Mouse (Mus musculus) testis, postnatal 10 days (tissue): ENCODE measurements around the gene Triobp.

Source experiments
- DNase-seq: peaks from one replicate; pipeline ENCODE4 v3.0.0; 2021; ENCODE audit warnings: low spot score

Triobp gene

DNA sequence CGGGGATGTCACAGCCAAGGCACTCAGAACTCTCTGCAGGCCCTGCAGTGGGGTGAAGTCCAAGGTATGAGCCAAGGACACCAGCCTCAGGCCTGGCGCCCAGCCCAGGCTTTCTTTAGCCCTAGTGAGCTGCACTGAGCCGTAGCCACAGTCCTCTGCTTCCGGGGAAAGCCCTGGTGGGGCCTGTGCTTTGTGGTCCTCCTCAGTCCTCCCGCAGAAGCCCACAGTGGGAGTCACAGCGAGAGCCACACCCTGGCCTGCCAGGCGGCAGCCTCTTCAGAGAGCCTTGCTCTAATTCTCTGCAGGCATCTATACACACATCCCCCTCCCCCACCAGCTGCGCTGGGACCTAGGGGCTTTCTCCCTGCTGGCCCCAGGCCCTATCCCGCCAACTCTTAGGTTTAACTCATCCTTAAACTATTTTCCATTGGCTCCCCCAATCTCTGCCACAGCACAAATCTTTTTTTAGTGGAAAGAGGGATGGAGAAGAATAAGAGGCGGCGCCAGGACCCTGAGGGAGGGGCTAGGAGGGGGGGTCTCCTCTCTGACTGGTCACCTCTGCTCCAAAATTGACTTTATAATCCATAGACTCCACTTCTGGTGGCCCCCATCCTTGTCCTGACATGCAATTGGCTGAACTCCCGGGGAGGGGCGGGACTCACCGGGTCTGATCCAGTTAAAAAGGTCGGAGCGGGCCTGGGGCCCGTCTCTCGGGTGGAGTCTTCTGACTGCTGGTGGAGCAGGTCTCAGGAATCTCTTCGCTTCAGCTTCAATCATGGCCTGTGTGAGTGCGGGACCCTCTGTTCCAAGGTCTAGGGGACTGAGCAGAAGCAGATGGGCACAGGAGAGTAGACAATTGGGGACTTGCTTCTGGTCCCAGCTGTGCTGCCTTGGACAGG lies 21.3 kb upstream of the Triobp start, which contains the start of gene Lgals1:
Gene Lgals1 (plus strand): TSS at position 705 of the 899 bp plus-strand sequence.
- DNase-seq, result peak; percentile 94

DNA sequence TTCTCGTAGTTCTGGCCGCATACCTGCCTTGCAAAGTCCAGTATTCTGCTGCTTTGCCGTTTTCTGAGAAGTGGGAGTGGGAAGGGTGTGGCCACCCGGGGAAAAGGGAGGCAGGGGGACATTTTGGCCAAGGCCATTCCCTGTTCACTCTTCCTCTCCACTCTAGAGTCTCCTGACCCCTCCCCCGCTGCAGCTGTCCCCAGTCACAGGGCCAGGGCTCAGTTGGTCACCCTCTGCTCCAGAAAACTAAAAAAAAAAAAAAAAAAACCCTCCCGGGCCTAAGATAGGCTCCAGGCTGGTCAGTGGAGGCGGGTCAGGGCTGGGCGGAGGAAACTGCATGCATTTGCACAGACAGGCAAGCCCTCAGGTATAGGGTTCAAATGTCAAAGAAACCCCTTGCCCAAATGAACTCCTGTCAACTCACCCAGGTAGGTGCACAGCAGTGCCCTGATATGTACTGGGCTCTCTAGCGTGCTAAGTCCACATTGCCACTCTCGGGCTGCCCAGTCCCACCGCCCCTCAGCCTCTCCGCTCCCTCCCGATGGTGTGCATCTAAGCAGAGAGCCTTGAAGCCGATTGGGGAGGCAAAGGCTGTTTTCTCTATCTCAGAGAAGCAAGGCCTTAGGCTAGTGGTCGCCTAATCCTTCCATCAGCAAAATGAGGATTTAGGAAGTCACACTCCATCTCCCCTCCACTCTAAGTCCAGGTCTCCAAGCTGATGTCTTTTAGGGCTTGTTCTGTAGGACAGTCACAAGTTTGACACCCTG lies 20.3 kb upstream of the Triobp start:
- DNase-seq, result peak; percentile 75

DNA sequence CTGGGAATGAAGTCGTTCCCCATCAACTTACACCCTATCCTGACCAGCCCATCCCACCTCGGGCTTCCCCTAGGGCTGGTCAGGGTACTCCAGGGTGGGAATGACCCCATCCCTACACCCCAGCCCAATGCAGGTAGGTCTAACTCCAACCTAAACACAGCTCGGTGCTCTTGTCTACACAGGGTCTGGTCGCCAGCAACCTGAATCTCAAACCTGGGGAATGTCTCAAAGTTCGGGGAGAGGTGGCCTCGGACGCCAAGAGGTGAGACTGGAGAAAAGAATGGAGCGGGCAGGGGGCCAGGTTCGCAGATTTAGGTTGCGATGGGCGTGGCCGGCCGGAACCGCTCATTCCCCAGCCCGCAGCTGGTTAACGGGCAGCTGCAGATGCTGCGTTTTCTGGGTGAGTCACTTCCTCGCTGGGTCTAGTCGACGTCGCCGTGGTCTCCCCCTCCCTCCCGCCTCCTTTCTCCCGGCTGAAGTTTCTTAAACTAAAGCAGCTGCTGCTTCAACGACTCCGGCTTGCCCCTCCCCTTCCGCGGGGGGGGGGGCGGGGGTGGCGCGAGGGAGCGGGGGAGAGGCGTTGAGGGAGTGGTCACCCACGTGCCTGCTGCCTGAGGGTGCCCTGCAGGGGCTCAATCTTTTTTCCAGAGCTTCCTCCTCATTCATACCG lies 19.6 kb upstream of the Triobp start:
- peak; percentile 81 for DNase-seq

DNA sequence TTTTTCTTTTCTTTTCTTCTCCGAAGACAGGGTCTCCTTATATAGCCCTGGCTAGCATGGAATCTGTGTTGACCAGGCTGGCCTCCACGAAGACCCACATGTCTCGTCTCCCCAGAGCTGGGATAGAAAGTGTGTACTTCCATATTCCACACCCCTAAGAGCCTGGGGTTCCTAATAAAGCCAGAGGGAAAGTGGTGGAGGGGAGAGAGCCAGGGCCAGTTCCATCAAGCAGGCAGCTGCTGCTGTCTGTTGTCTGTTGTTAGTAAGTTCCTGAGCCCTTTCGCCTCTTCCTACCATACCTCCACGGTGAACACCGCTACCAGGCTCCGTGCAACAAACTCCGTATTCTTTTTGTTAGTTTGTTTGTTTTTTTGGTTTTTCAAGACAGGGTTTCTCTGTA lies 19.0 kb upstream of the Triobp start:
- no peak for DNase-seq

DNA sequence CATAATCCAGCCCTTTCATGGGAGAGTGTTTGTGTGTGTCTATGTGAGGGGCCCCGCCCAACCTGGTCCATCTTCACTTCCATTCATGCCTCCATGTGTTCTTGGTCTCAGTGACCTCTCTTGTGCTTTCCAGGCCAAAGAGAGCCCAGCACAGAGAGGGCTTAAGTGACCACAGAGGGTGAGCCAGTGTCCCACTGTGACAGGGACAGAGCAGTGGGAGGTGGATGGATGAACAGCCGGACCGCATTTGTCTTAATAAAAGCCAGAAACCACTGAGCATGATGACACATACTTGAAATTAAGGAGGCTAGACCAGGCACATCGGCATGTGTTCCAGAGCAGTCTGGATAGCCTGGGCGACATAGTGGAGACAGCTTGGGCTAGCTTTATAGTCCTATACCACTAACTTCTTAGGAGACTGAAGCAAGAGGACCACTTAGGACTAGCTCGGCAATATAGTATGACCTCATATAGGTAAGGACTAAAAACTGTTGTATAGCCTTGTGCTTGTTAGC lies 17.3 kb upstream of the Triobp start:
- DNase-seq, result no peak

DNA sequence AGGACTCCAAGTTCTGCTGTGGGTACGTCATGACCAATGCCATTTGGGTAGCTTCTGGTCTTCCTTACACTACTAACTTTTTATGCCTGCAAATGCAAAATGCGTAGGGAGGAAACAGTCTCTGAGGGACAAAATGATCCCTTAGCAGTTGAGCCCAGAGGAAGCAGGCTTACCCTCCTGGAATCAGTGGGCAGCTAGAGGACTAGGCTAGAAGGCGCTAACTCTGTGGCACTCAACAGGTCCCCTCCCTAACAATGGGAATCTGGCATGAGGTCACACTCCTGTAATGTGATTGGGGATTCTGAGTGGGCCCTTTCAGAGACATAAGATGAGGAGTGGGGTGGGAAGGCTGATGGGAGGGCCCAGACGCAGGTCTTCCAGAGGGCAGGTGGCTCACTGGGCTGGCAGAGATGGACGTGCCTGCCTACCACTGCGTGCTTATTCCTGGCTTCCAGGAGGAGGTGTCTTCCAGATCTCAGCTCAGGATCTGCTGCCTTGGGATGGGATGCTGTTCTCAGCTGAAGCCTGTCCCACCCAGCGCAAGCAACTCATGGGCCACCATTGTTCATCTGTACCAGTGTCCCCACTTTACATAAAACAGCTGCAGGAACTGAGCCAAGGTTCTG lies 16.6 kb upstream of the Triobp start:
- no peak for DNase-seq

DNA sequence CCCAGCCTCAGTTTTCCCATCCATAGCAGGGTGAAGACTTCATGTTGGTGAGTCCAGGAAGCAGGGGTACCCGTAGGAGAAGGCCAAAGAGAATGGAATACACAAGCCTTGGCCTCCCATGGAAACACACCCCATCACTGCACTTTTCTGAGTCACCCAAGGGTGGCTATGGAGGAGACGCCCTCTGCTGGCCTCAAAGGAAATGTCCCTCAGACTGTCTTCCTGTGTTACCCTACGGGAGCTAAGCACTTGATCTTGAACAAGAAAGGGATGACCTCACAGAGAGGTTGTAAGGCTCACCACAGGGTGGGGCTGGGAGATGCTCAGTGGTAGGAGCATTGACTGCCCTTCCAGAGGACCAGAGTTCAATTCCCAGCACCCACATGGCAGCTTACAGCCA lies 15.9 kb upstream of the Triobp start:
- DNase-seq, result no peak

DNA sequence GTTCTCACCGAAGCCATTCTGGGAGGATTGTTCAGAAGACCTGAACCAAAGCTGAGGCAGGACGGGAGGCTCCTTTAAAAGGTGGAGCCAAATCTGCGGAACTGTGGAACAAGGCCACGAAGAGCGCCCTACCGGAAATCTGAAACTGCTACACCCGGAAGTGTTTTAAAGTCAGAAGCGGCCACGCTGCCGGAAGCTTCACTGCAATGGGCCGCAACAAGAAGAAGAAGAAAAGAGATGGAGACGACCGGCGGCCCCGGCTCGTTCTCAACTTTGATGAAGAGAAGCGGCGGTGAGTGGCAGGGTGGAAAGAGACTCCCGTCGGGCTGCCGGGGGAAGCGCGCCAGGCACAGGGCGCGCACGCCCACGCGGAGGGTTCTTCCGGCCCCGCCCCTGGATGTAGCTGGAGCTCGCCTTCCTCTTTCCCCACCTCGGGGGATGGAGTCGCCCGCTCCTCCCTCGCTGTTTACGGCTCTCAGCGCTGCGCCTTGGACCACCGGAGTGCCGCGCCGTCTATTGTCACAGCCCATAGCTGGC lies 12.7 kb upstream of the Triobp start, which contains the start of gene Nol12:
Gene Nol12 (plus strand): TSS at position 150 of the 537 bp plus-strand sequence.
- peak; percentile 81 for DNase-seq

DNA sequence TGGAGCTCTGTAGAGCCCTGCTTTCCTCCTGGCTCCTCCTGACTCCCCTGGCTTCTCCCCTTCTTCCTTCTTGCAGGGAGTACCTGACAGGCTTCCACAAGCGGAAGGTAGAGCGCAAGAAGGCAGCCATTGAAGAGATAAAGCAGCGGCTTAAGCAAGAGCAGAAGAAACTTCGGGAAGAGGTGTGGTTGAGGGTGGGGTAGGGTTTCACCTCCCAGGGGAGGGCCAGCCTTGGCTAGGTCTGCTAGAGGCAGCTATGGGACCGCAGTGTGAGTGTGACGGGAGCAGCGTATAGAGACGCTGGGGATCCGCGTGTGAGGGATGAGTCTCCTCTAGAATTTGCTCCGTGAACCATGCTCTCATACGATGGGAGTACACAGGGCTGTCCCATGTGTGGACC lies 11.1 kb upstream of the Triobp start:
- DNase-seq, result no peak

DNA sequence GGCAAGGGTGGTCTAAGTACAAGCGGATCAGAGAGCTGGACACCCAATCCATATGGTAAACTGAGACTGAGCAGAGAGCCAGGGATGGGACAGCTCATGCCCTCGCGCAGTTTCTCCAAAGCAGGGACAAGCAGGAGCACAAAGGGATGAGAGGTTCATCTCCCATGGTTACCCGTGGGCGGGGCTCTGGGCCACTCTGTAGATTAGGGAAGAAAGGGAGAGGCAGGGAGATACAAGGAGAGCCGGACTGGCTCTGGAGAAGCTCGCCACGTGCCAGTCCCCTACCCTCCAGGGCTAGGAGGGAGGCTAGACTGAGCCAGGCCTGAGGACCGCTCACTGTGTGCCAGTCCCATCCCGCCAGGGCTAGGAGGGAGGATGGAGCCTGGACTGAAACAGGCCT lies 10.2 kb upstream of the Triobp start:
- no peak for DNase-seq

DNA sequence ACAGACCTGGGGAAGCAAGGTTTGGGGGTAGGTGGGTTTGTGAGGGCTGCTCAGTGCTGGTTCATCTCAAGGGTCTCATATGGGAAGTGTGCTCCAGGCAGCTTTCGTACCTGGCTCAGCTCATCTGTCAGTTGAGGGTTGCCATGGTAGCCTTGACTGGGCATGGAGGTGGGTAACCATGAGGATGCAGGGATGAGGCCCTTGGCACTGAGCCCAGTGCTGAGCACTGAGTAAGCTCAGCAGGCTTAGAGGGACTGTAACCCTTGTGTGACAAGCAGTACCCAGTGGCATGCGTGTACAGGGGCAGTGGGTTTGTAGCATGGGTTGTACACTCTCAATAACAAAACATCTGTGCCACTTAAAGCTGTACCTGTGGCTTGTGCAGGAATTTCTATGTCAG lies 9.6 kb upstream of the Triobp start:
- no peak for DNase-seq

DNA sequence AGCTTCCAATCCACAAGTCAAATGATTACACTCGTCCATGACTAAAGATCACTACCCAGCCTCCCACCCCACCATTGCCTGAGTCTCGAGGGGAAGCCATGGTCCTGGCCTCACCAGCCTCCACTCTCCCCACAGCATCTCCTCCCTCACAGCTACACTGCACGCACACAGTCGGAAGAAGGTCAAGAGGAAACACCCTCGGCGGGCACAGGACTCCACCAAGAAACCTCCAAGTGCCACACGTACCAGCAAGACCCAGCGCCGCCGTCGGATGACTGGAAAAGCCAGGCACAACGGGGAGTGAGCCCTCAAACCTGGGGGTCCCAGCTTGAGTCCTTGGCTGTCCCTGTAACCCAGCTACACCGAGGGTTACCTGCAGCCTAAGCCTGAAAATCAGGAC lies 7.2 kb upstream of the Triobp start:
- no peak for DNase-seq

DNA sequence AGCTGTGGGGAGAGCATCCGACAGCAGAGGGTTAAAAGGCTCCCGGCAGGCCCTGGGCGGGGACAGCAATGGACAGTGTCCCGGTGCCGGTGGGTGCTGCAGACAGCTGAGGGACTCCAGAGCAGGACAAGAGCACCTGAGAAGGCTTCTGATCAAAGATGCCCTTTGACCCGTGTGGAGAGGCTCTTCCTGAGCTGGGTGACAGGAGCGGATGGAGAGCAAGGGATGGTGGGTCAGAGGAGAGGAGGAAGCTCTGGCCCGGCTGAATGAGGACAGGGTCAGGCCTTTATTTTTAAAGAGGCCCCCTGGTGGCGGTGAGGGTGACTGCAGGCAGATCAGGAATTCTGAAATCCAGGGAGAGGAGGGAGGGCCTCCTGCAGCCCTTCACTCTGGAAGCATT lies 4.9 kb upstream of the Triobp start:
- DNase-seq, result peak; percentile 89

DNA sequence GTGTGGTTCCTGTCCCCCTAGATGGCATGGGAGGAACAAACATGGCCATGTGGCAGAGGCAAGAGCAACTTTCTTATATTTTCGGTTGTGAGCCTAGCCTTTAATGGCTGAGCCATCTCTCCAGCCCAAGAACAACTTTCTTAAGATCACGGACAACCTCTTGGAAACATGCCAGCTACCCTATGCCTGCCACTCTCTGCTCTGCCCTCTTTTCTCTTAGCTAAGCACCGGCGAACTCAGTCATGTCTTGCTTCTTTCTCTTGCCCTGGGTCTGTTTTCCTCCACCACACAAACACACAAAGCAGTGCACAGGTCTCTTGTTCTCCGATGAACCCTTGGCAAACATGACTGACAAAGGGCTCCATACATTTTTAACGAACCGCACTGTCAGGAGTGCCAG lies 1.3 kb upstream of the Triobp start:
- no peak for DNase-seq

DNA sequence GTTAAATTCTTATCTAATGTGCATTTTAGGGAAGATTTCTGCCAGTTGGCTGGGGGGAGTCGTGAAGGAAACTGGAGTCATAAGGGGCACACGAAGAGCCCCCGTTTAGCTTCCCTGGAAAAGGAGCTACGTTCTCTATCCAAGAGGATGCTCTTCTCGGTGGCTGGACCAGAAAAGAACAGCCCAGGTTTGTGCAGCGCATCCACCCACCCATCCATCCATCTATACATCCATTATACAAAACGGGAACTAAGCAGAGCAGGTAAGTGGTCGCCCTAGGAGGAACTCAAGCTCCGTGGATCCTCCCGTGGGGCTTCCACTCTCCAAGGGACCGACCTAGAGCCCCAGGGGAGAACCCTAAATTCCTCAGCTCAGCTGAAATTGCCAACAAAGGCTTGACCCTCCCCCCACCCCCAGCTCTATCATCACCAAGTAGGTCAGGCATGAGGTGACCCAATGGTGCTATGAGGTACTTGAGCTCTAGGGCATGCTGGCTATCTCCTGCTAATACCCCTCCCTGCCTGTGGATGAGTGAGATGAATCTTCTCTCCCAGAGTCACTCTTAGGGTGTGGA lies 715 bp downstream of the Triobp start:
- no peak for DNase-seq

DNA sequence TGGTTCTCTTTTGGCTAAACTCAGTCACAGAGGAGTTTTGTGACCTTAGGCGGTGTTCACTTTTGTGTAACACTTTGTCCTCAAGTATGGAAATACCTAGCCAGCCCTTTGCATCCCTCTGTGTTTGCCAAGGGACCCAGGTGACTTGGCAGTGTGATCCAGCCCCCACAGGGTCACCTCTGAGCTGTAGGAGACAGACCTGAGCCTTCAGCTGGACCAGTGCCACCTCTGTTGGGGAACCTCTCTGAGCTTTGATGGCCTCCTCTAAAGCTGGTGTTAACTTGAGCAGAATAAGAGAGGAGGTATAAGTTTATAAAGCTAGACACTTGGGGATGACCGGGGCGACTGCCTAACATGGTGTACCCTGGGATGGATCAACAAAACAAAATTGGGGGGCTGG lies 1.4 kb downstream of the Triobp start:
- DNase-seq, result no peak

DNA sequence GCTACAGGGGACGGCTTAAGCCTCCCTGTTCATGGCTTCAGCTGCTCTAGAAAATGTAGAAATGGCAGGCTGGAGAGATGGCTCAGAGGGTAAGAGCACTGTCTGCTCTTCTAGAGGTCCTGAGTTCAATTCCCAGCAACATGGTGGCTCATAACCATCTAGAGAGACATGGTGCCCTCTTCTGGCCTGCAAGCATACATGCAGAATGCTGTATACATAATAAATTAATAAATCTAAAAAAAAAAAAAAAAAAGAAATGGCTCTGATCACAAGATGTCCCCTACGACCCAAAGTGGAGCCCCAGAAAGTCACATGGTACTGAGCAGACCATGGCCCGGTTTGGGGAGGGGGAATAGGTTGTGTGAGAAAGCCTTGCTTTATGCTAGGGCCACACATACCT lies 8.1 kb downstream of the Triobp start:
- no peak for DNase-seq

DNA sequence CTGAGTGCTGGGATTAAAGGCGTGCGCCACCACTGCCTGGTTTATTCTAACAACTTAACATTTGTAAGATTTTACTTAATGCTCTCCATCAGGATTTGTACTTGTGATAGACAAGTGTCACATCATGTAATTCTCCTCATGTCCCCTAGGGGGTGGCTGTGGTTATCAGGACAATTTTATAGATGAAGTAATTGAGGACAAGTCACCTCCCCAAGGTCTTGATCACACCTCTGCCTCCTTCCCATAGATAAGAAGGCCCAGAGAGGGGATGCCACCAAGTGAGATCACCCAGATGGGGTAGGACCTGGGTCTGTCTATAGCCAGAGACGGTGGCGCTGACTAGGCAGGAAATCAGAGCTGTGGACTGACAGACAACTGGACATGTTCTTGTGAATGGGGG lies 8.8 kb downstream of the Triobp start:
- DNase-seq, result no peak

DNA sequence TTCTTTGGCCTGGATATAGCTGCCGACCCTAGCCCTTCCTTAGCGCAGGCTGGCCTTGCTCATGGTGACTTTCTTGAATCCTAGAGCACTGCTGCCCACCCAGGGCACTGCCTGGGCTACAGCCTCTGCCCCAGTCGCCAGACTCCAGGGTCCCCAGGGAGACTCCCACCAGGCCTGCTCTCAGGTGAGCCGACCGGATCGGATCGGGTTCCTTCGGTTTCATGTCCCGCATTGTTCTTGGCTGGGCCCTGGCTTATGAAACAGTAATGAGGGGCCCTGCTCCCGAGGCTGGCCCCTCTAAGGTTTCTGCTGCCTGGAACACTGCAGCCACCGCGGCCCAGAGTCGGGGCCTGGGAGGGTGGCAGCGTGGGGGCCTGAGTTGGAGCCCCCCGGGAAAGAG lies 9.5 kb downstream of the Triobp start:
- no peak for DNase-seq

DNA sequence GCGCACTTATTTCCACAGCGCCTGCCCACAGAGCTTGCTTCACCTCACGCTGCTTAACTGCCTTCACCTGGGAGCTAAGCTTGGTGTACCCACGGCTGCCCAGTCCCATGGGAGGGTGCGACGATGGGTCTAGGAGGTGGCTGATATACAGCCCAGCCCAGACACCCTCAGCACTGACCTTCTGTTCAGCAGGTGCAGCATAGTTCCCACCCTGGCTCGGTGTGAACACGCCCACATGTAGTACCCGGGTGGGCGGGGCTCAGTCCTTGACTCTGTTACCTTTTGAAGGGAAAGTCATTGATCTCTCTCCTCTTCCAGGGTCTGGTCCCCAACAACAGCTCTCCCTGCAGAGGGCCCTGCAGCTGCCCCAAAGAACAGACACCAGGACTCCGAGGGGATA lies 12.0 kb downstream of the Triobp start:
- no peak for DNase-seq

DNA sequence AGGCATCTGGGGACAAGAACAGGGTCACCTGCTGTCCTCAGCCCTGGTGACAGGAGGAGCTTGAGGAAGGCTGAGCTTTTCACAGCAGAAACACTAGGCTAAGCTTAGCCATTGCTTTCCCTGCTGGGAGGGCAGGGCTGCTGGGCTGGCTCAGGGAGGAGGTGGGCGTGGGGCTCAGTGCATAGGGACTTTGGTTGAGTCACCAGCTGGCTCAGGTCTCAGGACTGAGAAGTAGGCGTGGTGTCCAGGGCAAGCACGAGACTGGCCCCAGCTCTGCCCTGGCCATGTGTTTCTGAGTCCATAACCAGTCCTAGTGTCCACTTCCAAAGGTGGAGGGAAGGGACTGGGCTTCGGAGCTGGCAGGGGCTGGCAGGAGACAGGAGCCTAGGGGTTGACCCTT lies 12.6 kb downstream of the Triobp start:
- no peak for DNase-seq
